Comparison of ENCODE assay signal across 11 mouse cellular contexts in the genomic region with DNA sequence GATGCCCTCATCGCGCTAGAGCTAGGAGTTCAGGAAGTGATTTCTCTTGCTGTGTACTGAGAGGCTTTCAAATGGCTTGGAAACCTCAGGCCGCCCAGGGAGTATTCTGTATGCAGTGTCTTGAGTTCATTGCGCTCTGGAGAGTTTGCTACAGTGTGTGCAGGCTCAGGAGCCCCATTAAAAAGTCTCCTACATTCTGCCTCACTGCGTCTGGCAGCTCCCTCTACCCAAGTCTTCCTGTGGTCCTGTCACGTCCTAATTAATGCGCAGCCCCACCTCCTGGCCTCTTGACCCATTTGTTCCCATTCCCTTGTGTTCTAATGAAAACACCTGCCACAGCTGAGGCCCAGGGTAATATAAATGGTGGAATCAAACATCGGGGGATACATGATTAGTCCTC. TPM values are rescaled to one million over a fixed set of nuclear protein-coding genes. Genes with fewer than 3 reads are reported as not detected.
A peak's percentile ranks its signal among the peaks of the same experiment; 100 is the strongest.
DNase-seq lines count a peak whose midpoint lies in the region; ATAC-seq lines count a peak whose summit lies in the region.
"Had no signal": no experiment of that assay in that cellular context is flagged by ENCODE, and none has a peak within 500 bp of the region (broad histone marks: within the 10 kb centered on the region; RNA-seq: fewer than 3 reads in every experiment).

No protein-coding gene starts in this region.

- no peaks in the 10 kb centered on the region for H3K36me3 ChIP-seq in kidney, embryonic 16.5 days (ENCODE audit: insufficient read depth, low read length)
- no peaks in the 10 kb centered on the region for H3K36me3 ChIP-seq in embryonic facial prominence, embryonic 13.5 days
- no peaks in the 10 kb centered on the region for H3K36me3 ChIP-seq in midbrain, embryonic 14.5 days (ENCODE audit: control insufficient read depth, insufficient read depth, low read length)
- H3K36me3 ChIP-seq: stomach, embryonic 15.5 days had no signal

- peak overlapping the region; percentile 85 for H3K27ac ChIP-seq in kidney, embryonic 16.5 days (ENCODE audit: low read length)
- H3K27ac ChIP-seq in embryonic facial prominence, embryonic 13.5 days, result no peak overlapping the region
- peak overlapping the region; percentile 33; the same call in 1 of the 2 replicates for H3K27ac ChIP-seq in midbrain, embryonic 14.5 days (replicated peaks; ENCODE audit: low read depth, low read length)
- H3K27ac ChIP-seq: stomach, embryonic 15.5 days had no signal

- DNase-seq in kidney, adult 11 months, result no peak
- peak; percentile 64 for DNase-seq in embryo, embryonic 10 days (ENCODE audit: low spot score)
- DNase-seq in midbrain, embryonic 14.5 days, result peak; percentile 17
- DNase-seq in adrenal gland, postnatal 10 days, result no peak
- no peak for DNase-seq in c-Kit-positive CD71-positive TER-119-positive erythroid progenitor cells, embryonic 14.5 days (ENCODE audit: low spot score)
- no peak for DNase-seq in gastrocnemius, postnatal 36 days
- DNase-seq: lung, adult 18-20 months; right cerebral cortex, postnatal 4 days had no signal

- H3K9ac ChIP-seq in kidney, embryonic 16.5 days (replicated peaks; ENCODE audit: low read length), result no peak overlapping the region
- H3K9ac ChIP-seq in embryonic facial prominence, embryonic 13.5 days, result no peak overlapping the region
- H3K9ac ChIP-seq in midbrain, embryonic 14.5 days (replicated peaks; ENCODE audit: low read length), result no peak overlapping the region; the same call in 1 of the 2 replicates
- H3K9ac ChIP-seq: stomach, embryonic 15.5 days had no signal

- no peaks in the 10 kb centered on the region for H3K9me3 ChIP-seq in kidney, embryonic 16.5 days (ENCODE audit: low read length)
- H3K9me3 ChIP-seq in embryonic facial prominence, embryonic 13.5 days, result no peaks in the 10 kb centered on the region
- no peaks in the 10 kb centered on the region for H3K9me3 ChIP-seq in midbrain, embryonic 14.5 days (ENCODE audit: control insufficient read depth, low read length)
- H3K9me3 ChIP-seq: stomach, embryonic 15.5 days had no signal

- no peaks in the 10 kb centered on the region for H3K27me3 ChIP-seq in kidney, embryonic 16.5 days (ENCODE audit: insufficient read depth, low read length)
- H3K27me3 ChIP-seq in embryonic facial prominence, embryonic 13.5 days, result no peaks in the 10 kb centered on the region
- no peaks in the 10 kb centered on the region for H3K27me3 ChIP-seq in midbrain, embryonic 14.5 days (ENCODE audit: control insufficient read depth, insufficient read depth, low read length)
- H3K27me3 ChIP-seq: stomach, embryonic 15.5 days had no signal

- intact Hi-C loops in gastrocnemius, postnatal 36 days (cut with DNase I), result no loop called here

- H3K4me2 ChIP-seq in kidney, embryonic 16.5 days (replicated peaks; ENCODE audit: low read depth, low read length), result 0 out of 2 replicates have a peak overlapping the region, but pooled peaks have one; percentile 3
- no peak overlapping the region for H3K4me2 ChIP-seq in embryonic facial prominence, embryonic 13.5 days
- no peak overlapping the region for H3K4me2 ChIP-seq in midbrain, embryonic 14.5 days (ENCODE audit: low read length)
- H3K4me2 ChIP-seq: stomach, embryonic 15.5 days had no signal

- peaks cover 59% of the 10 kb centered on the region for H3K4me1 ChIP-seq in kidney, embryonic 16.5 days (ENCODE audit: insufficient read depth, low read length)
- peaks cover 7% of the 10 kb centered on the region; the same call in 1 of the 2 replicates for H3K4me1 ChIP-seq in embryonic facial prominence, embryonic 13.5 days
- H3K4me1 ChIP-seq in midbrain, embryonic 14.5 days (ENCODE audit: control insufficient read depth, insufficient read depth, low read length), result peaks cover 14% of the 10 kb centered on the region
- H3K4me1 ChIP-seq: stomach, embryonic 15.5 days had no signal

- ATAC-seq in kidney, embryonic 16.5 days (ENCODE audit: low FRiP score, low TSS enrichment), result peak; percentile 87
- 0 out of 2 replicates have a peak, but pooled peaks have one; percentile 30 for ATAC-seq in embryonic facial prominence, embryonic 13.5 days (ENCODE audit: insufficient number of reproducible peaks, insufficient read depth, low FRiP score, low TSS enrichment, low read depth)
- ATAC-seq in midbrain, embryonic 14.5 days (ENCODE audit: low FRiP score, low TSS enrichment), result no peak; the same call in 1 of the 2 replicates

- H3K4me3 ChIP-seq in kidney, embryonic 16.5 days (ENCODE audit: low read length), result no peak overlapping the region
- no peak overlapping the region for H3K4me3 ChIP-seq in embryonic facial prominence, embryonic 13.5 days
- H3K4me3 ChIP-seq in midbrain, embryonic 14.5 days (replicated peaks; ENCODE audit: low read depth, low read length), result no peak overlapping the region
- H3K4me3 ChIP-seq: stomach, embryonic 15.5 days had no signal

- 15% methylated on average over 8 of the region's 8 CpGs for WGBS in kidney, embryonic 16.5 days
- 46% methylated on average over 8 of the region's 8 CpGs for WGBS in embryonic facial prominence, embryonic 13.5 days
- WGBS in midbrain, embryonic 14.5 days, result 25% methylated on average over 8 of the region's 8 CpGs

RNA-seq across cellular contexts. Expression of a gene that starts 33.3 kb away (rescaled TPM):
- polyA plus RNA-seq in kidney, embryonic 16.5 days (2015; fragmentation: Nextera tagmentation; extraction: Ambion mirVana), result 41.4 and 43.5 TPM in 2 replicates
- 31.3 and 35.0 TPM in 2 replicates for polyA plus RNA-seq in embryonic facial prominence, embryonic 13.5 days (2015; fragmentation: Nextera tagmentation; extraction: Ambion mirVana)
- 77.0 and 80.4 TPM in 2 replicates for polyA plus RNA-seq in midbrain, embryonic 14.5 days (2014; fragmentation: Nextera tagmentation; extraction: Ambion mirVana)
- total RNA-seq in adrenal gland, postnatal 10 days (2021), result 10 to 100 TPM; 14.8 to 15.5 TPM
- total RNA-seq in gastrocnemius, postnatal 36 days (2021), result 1 to 10 TPM; 4.7 to 7.1 TPM

RNA-seq across cellular contexts. Expression of a gene that starts 34.6 kb away (rescaled TPM):
- polyA plus RNA-seq in kidney, embryonic 16.5 days (2015; fragmentation: Nextera tagmentation; extraction: Ambion mirVana), result 45.5 and 49.1 TPM in 2 replicates
- polyA plus RNA-seq in embryonic facial prominence, embryonic 13.5 days (2015; fragmentation: Nextera tagmentation; extraction: Ambion mirVana), result 45.0 and 47.1 TPM in 2 replicates
- 43.3 and 49.8 TPM in 2 replicates for polyA plus RNA-seq in midbrain, embryonic 14.5 days (2014; fragmentation: Nextera tagmentation; extraction: Ambion mirVana)
- 10 to 100 TPM; 29.0 to 37.3 TPM for total RNA-seq in adrenal gland, postnatal 10 days (2021)
- total RNA-seq in gastrocnemius, postnatal 36 days (2021), result 10 to 100 TPM; 13.8 to 16.6 TPM

Comparison
In these comparisons a context has a peak if more than half of its experiments do, and no peak if none do; other contexts are left out.
1. DNase-seq: peak in embryo, embryonic 10 days (single experiment) and midbrain, embryonic 14.5 days (single experiment); none in kidney, adult 11 months (single experiment), adrenal gland, postnatal 10 days (single experiment), c-Kit-positive CD71-positive TER-119-positive erythroid progenitor cells, embryonic 14.5 days (single experiment) and gastrocnemius, postnatal 36 days (0 of 2).